Mouse (Mus musculus): ENCODE measurements around the gene Smox. TPM values are rescaled to one million over a fixed set of nuclear protein-coding genes. Genes with fewer than 3 reads are reported as not detected.

Smox gene
- total RNA-seq, 2 experiments from 2014 or later, result 28.2 to 30.5 TPM

DNA sequence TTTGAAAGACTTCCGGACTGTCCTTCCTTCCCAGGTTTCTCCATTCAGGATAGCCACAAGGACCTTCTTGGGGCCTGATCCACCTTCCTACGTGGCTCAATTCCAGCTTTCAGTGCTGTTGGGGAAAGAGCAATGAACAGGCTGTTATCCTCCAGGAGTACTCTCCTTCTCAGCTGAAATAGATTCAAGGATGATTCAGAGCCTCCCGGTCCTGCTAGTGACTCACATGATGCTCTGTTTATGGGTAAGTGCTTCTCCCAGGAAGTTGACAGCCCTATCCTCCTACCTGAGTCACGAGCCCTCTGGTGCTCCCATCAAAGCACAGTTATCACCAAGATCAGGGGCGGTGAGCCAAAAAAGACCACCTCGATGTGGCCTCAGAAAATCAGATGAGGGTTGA lies 7.1 kb upstream of the Smox start:
- no peak for DNase-seq

DNA sequence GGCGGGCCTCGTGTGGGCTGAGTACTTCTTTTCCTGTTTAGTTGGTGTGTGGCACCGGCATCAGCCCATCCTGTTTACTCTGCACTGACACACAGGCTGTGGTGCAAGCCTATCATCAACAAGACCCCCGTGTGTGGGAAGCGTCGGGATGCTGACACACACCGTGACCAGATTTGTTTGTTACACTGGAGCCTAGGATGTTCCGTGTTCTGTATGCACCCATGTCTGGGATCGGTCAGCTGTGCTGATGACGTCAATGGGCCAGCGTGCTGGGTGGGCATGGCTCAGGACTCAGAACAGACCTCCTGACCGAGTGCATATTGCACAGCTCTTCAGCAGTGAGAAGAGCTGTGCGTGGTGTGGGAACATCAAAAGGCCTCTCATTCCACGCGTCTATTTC lies 6.2 kb upstream of the Smox start:
- DNase-seq, result no peak

- DNase-seq, result no peak
Measured at GRCm38 (mm10) chr2:131486046-131486445, 5.2 kb upstream of the Smox start.

GRCm38 (mm10) chr2:131487337-131487736 lies 4.0 kb upstream of the Smox start:
- no peak for DNase-seq

DNA sequence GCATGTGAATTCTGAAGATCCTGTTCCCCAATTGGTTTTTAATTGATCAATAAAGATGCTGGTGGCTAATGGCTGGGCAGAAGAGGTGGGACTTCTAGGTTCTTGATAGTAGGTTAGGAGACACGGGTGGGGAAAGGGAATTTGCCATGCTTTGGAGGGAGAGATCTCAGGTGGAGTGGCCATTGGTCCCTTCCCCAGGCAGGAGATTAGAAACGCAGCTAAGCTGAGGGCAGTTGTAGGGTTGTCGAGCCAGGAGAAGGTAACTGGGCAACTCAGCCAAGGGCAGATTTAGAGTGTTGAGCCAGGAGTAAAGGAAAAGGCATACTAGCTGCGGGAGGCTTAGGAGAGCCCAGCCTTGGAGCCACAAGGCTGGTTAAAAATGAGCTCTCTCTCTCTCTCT lies 3.0 kb upstream of the Smox start:
- DNase-seq, result no peak

DNA sequence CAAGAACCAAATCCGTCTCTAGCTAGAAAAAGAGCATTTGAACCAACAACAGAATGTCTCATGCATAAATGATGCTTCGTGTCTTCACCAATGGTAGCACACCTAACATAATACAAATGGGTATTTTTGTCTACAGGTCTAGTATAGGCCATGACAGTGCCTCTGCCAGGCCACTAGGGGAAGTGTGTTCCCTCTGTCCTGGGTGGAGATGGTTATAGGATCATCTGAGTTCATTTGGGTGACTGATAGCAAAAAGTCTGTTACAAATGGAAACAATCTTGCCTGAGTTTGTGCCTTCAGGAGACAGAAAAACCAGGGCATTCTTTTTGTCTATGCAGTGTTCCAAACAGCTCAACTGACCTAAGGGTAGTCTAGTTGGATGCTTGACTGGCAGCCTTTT lies 2.4 kb upstream of the Smox start:
- DNase-seq, result no peak

GRCm38 (mm10) chr2:131489591-131489990 lies 1.7 kb upstream of the Smox start:
- no peak for DNase-seq

GRCm38 (mm10) chr2:131491707-131492595 lies 655 bp downstream of the Smox start:
- DNase-seq, result peak; percentile 92 to 95

- no peak for DNase-seq
Measured at GRCm38 (mm10) chr2:131492596-131493139, 1.4 kb downstream of the Smox start.

DNA sequence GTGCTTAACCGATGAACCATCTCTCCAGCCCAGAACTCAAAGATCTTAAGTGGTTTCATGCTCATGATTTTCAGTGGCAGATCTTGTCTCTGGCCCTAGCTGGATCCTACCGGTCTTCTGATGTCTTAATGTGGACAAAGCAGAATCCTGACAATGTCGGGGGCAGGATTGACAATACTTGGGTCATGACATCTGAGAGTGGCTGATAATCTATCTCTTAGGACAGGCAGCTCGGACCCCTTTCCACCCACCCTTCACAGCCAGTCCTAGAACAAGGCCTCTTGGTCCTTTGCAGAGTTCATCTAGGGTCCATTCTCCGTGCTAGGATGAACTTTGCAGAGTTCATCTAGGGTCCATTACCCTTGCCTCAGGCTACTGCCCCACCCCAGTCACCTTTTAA lies 2.1 kb downstream of the Smox start:
- DNase-seq, result no peak

DNA sequence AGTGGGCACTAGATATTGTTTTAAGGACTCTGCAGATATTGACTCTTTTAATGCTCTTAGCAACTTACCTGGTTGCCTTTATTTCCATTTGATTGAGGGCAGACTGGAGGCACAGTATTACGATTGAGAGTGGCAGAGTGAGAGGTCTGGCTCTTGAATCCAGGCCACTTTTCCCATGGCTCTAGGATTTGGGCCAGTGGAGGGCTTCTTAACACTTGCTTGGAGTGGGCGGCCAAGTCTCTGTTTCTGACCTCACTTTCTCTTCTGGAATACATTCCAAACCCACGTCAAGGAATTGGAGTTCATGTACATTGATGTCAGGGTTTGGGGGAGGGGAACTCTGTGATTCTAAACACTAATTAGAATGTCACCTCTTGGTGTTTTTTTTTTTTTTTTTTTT lies 4.0 kb downstream of the Smox start:
- no peak for DNase-seq

DNA sequence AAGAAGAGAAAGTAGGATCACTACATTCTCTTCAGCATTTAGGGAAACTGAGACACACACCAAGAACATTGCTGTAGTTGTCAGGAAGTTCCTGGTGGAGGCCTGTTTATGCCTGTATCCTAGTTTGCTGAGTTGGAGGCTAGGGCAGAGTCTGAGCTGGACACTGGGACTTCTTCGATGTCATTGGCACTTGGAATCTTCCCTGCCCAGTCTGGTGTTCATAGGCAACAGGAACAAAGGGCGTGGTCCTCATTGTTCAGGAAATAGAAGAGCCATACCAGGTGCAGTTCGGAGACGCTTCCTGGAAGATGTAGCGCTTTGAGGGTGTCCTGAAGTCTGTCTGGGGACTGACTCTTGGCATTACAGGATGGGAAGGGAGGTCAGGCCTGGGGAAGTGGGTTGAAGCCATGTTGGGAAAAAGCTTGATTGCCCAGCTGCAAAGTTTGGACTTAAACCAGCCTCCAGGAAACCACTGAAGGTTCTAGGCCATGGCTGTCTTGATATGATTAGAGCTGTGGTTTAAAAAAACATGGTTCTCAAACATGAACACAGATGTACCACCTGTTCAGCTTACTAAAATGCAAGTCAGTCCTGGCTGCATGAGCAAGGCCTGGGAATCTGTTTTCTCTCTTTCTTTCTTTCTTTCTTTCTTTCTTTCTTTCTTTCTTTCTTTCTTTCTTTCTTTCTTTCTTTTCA lies 5.0 kb downstream of the Smox start:
- no peak for DNase-seq

- DNase-seq, result no peak
Measured at GRCm38 (mm10) chr2:131497224-131497856, 6.0 kb downstream of the Smox start.

- no peak for DNase-seq
Measured at GRCm38 (mm10) chr2:131498219-131498618, 6.9 kb downstream of the Smox start.

- no peak for DNase-seq
Measured at GRCm38 (mm10) chr2:131499290-131499845, 8.1 kb downstream of the Smox start.

DNA sequence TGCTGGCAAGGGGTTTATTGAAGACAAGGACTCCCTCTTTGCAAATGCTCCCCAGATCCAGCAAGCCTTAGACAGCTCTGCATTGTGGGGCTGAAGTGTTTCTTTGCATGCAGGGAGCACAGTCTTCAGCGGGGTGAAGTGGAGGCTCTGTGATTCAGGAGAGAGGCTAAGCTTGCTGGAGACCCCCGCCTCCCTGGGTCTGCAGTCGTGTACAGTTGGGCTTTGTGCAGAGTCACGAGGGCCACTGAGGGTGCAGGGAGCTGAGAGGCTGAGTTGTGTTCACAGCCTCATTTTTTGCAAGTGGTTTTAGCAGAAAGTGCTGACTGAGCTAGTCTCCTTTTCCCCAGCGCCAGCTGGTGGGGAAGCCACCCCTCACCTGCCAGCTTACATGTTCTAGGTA lies 10.6 kb downstream of the Smox start:
- no peak for DNase-seq

GRCm38 (mm10) chr2:131502561-131502960 lies 11.3 kb downstream of the Smox start:
- DNase-seq, result peak; percentile 20 to 26

DNA sequence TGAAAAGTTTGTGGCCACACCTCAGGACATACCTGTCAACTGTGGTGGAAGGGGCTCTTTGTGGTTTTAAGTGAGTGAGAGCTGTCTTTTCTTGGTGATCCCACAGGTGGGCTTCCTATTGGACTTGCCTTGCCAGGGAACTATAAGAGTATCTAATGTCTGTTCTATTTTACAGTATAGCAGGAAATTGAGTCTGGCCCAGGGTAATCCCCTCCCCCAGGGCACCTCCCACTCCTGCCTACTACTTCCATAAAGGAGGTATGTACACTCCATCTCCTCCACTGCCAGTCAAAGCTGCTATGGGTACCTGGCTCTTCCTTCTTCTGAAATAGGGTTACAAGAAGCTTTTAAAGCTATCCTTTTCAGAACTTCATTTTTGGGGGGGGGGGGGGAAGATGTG lies 14.1 kb downstream of the Smox start:
- no peak for DNase-seq

- DNase-seq, result no peak
Measured at GRCm38 (mm10) chr2:131506358-131506757, 15.1 kb downstream of the Smox start.

DNA sequence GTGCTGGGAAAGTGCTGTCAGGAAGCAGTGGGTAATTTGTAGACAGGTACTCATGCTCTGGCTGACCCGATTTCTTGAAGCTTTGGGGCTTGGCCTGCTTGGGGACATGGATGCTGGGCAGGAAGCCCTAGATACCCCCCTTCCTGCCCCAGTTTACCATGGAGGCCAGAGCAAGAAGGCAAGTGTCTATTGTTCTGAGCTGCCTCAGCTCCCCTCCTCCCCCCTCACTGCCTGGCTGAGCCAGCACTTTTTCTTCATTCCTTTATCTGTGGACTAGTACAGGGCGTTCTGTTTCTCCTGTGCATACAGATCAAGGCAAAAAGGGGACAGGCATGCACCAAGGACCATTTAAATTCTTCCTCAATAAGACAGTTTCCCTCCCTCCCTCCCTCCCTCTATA lies 17.2 kb downstream of the Smox start:
- DNase-seq, result peak in 1 of 2 experiments; percentile 25

GRCm38 (mm10) chr2:131509671-131510313 lies 18.5 kb downstream of the Smox start:
- peak; percentile 64 to 72 for DNase-seq

DNA sequence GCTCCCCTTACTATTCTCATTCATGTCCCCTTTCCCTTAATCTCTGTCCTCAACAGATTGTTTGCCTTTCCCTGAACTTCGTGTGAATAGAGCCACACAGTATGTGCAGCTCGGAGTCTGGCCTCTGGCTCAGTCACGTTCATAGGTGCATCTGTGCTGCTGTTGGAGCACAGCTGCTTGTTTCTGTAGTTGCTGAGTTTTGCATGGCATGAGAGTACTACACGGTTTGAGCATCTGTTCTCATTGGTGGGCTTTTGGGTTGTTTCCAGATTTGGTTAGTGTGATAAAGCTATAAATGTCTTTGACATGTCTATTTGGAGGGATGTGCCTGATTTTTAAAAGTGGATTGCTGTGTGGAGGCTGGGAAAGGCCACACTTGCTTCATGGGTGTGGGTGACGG lies 19.2 kb downstream of the Smox start:
- no peak for DNase-seq

All from adrenal gland, postnatal 36 days (tissue).